Mouse (Mus musculus) kidney, postnatal 36 days (tissue): Measurements from ENCODE around the gene Fndc9.
A peak's percentile ranks its signal among the peaks of the same experiment; 100 is the strongest.

Source experiments
- DNase-seq, 2 experiments: peaks; one replicate each; pipeline ENCODE4 v3.0.0; 2021 to 2022; ENCODE audit warnings: mixed read lengths in 2 of 2

The Fndc9 gene

DNA sequence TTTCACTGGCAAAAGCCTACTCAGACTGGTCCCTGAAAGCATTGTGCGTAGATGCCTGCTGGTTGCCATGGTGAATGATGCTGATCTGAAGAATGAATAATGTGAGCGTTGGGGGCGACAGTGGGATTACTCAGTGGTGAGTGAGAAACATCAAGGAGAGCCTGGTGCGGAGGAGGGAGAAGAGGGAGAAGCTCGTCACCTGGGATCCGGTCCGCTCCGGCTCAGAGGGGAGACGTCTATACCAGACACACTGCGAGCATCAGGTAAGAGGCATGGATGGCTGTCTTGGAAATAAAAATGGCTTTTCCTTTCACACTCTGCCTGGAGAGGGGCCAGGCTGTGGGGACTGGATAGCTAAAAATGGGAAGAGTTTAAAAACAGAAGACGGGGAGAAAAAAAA, at the start of gene Fndc9:
TSS of gene Fndc9 (plus strand) at position 198 of the 400 bp plus-strand sequence.
- no peak for DNase-seq

DNA sequence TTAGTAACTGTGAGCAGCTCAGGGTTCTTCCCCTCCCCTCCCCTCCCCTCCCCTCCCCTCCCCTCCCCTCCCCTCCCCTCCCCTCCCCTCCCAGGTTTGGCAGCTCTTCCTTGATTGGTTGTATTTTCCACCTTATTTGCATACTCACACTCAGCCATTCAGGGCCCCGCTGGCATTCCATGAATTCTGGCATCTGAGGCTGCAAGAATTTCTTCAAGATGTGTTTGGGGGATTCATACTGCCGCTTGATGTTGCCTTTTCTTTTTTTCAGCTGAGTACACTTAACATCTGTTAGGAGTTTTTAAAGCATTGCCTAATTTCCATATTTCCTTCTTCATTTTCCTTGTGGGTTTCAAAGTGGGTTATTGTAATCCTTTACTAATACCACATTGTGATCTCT, 47.0 kb upstream of the Fndc9 start:
- DNase-seq: no peak

DNA sequence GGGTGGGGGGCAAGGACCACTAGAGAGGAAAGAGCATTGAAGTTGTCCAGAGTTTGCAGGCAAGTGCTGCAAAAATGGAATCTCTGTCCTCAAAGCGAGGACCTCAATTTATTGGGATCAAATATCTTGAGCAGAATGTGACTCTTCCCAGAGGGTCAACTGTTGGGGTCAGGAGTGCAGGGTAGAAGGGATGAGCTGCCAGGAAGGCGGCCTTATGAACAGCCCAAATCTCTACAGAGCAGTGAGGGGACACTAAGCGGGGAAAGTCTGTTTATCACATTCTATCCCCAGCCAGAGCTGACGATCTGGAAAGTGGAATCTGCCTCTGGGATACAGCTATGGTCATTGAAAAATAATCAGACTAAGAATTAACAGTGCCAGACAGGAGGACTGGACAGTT, 41.2 kb upstream of the Fndc9 start:
- DNase-seq: peak; percentile 60 to 62

DNA sequence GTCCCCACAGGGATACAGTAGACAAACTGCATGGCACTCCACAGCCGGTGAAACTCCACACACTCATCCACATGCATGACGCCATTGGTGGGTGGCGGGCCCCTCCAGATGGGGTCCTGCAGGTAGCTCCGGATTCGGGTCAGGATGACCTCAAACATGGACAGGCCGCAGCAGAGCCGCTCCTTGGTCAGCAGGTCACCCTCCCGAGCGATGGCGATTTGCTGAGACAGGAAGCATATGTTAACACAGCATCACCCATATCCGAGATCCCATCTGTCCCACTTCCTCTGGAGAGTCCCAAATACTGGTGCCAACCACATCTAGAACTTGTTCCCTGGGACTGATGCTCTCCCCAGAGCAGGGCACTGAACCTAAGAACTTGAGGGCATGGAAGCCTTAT, 34.7 kb upstream of the Fndc9 start:
- no peak for DNase-seq

DNA sequence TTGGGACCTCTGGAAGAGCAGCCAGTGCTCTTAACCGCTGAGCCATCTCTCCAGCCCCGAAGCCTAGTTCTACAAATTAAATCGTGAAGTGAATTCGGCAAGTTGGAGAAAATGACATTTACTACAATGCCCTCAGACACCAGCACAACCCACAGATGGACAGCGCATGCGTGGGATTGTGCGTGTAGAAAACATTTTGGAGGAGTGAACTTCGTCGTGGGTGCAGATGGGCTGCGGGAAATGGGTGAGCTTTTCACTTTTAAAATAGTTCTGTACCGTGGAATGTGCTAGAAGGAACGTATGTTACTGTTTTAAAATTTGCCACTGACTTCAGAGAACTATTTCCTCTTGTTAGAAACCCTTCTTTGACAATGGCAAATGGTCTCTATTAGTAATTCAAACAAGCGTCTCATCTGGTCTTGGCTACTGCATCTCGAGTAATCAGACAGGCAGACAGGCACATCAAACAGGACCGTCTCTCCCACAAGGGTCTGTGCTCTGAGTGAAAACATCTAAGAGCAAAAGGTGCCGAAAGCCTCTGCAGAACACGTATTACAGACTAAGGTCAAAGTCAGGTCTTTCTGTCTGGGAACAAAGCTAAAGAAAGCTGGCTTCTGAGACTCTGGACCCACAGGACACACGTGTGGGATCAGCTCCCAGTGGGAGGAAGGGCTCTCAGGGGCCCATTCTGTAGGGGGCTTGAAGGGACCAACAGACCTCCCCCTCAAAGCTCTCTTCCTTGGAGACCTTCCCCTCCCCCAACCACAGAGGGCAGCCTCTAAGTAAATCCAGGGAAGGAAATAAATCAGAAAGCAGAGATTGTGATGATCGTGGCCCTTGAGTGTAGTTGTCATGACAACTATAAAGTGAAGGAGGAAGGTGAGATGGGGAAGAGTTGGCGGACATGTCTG, 33.4 kb upstream of the Fndc9 start:
- no peak for DNase-seq

DNA sequence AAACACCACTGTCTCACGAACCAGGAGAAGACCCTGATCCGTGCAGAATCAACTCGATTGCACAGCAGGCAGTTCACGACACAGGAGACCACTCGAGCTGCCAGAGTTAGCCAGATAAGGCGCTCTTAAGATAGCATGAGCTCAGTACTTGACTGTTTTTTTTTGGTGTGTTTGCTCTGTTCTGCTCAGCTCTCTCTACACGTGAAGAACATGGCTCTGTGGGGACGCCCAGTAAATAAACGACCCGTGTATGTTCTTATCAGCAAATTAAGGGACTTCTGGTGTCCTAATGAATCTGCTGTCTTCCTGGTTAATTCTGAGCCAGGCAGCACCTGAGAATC, 32.8 kb upstream of the Fndc9 start:
- DNase-seq: no peak

DNA sequence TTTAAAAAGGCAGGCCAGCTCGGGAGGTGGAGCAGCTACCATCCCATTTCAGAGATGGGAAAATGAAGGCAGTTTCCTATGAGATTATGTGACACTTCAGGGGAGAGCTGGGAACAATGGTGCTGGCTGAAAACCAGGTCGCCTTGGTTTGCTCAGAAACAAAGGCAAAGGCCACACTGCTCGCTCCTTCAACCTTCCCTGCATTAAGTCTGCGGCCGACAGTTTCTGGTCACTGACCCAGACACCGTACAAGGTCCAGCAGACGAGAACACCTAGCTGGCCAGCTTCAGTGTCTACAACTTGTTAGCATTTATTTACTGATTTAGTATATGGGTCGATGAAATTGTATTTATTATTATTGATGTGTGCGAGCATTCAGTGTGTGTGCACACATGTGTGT, 30.5 kb upstream of the Fndc9 start:
- peak; percentile 54 to 56 for DNase-seq

DNA sequence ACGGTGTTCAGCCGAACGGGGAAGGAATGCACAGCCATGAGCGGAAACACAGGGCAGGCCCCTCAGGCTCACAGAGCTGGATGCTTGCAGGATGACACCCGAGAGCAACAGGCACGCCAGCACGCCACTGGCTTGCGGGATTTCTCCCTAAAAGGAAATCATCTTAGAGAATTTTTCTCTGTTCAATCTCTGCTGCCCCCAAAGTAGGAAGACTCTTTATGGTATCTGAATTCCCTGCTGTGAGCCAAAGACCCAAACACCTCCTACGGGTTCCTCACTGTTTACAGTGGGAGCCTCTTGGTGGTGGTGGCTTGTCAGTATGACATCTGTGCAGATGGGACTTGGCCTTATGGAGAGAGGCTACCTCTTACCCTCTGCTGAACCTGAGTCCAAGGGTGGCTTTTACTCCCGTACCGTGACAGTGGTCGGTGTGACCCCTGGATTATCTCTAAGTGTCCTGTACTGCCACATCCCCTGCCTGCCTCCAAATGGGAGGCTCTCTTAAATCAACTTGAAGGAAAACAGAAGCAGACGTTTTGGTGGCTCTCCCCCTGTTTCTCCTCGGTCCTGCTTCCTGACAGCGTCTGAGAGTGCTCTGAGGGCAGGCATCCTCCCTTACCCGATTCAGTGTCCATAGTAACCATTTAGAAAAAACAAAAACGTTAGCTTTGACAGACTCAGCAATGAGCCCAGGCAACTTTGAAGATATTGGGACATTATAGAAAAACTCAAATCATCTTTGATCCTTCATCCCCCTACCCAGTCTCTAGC, 29.5 kb upstream of the Fndc9 start:
- no peak for DNase-seq

DNA sequence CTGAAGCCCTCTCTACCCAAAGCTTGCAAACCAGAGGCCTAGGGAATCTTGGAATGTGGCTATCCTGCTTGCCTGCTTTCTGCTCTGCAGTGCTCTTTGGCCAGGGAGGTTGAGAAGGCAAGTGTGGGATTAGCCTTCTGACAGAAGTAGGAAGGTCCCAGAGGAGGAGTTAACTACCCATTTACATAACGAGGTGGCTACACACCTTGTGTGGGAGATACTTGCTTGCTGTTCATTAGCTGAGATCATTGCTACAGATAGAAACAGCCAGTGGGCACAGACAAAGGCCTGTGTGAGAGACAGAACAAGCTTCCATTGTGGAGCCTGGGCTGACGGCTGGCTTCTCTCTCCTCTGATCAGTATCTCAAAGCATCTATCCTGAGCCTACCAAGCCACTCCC, 25.4 kb upstream of the Fndc9 start:
- DNase-seq: peak; percentile 33 to 43

DNA sequence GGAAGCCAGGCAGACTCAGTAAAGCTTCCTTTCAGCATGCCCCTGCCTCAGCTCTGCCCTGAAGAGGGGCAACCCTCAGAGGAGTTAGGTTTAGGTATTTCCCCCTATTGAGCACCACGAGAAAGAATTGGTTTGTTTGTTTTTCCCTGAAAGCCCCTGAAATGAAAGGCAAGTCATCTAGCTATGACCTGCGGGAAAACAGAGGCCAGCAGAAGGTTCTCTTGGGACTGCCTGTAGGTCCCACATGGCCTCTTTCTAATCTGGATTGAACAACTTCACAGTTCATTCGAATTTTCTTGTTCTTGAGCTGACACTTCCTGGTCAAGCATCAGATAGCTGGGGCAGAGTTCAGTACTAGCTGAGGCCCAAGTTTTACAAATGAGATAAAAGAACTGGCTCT, 23.5 kb upstream of the Fndc9 start:
- no peak for DNase-seq

DNA sequence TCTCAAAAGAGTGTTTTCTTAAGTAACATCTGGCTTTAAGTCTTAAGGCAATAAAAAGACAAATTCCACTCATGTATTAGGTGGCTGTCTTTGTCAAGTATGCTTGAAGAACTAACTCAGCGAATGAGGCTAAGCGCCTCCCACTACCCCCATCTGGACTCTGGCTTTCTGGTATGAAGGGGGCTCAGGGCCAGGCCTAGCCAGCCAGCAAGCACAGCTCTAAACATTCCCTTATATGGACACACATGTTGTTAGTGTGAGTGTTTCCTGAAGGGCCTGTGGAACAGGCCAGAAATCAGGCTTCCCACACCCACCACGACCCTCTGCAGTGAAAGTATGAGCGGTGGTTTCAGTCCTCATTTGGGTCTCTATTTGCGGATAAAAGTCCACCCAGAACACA, 21.5 kb upstream of the Fndc9 start:
- no peak for DNase-seq

DNA sequence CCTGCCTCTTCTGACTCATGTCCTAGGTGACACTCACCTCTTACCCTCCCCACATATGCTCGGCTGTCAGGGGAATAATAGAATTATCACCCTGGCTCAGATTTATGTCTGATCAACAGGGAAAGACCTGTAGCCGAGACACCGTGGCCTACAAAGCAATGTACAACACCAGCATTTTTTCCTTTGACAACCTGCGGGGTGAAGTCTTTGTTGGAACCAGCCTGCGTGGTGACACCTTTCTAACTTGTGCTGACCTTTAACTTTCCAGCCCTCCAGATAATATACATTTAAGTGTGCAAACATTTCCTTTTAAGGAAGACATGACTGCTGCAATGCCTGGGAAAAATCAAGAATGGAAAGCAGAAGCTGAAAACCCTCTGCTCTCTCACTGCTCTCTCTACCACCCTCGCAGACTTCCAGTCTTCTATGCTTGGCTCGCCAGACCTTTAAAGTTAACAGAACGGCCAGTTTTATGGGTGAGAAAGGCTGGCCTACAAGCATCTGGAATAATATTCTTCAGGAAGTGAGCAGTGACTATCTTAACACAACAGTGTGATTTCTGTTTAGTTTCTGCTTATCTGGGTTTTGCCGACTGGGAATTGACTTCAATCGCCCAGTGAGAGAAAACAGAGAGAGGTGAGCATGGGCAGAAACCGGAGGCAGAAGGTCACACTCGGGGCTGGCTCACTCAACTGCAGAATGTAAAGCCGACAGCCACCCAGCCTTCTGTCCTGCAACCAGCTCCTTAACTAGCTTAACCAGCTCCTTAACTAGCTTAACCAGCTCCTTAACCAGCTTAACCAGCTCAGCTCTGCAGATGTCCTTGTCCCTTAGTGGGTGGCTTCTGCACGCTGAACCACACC, 20.7 kb upstream of the Fndc9 start:
- DNase-seq: no peak

DNA sequence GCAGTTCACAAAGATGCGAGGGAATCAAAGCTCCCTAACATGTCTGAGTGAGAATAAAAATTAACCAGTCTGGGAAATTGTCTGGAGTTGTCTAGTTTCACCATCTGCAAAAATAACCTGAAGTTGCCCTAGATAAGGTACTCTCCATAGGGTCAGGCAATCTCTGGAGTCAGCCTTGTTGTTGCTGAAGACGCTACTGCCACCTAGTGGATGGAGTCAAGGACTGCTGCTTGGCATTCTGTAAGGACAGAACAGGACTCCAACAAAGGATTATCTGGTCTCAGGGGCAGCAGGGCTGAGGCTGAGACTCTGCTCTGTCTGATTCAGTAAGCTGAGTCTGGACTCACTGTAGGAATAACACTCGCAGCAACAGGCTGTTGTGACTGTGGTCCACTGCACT, 20.0 kb upstream of the Fndc9 start:
- peak; percentile 50 to 66 for DNase-seq

DNA sequence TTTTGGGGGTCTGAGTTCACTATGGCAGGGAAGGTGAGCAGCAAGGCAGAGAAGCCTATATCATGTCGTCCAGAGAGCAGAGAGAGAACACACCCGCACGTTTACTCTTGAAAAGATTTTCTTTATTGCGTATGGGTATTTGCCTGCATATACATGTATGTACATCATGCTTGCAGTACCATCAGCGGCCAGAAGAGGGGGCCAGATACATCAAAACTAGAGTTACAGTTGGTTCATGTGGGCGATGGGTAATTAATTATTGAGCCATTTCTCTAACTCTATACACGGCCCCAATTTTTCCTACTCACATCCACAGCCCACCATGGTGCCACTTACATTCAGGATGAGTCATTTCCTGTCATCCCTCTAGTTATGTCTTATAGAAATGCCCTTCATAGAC, 18.7 kb upstream of the Fndc9 start:
- peak; percentile 39 to 64 for DNase-seq

DNA sequence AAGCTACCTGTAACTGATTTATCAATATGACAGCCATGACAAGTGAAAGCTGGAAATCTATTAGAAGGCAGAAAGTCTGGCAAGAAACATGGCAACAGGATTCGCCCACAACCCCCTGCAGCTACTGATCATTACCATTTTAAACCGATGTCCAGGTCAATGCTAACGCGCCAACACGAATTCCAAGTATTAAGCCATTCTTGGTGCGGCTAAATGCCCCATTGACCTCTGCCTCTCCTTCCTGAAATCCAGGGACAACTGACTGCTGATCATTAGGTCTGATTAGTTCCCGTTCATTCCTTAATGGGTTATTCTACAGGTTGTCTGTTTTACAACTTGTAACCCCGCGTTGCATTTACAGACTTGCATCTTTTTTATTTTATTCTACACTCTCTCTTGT, 17.6 kb upstream of the Fndc9 start:
- no peak for DNase-seq

DNA sequence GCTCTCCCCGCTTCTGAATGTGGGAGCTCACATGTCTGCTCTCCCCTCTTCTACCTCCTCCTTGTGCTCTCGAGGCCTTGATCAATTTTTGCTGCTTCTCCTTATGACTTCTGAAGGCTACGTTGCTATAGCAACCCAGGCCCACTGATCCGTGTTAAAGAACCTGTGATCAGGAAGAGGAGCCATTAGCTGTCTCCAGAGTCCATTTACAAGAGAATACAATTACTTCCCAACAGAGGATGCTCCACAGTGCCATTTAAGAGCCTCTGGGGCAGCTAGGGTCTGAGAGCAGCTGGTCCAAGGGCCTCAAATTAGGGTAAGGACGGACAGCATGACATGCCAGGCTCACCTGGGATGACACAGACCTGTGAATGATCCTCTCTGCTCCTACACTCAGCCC, 16.7 kb upstream of the Fndc9 start:
- DNase-seq: no peak

DNA sequence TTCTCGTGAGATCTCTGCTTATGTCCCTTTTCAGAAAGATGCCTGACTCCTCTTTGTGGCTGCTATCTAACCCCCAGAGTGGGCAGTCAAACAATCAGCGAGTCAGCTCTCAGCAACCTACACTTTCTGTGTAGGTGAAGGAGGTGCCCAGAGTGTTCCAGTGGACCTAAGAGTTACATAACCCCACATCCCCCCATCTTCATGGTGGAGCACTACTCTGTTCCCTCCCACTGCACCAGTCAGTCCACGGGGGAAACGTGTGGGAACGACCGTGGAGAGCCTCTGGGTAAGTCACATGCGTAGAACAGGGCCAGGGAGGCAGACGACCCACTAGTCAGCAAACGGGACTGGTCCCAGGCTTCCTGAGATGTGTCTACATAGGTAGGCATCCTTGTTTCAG, 16.0 kb upstream of the Fndc9 start:
- no peak for DNase-seq

DNA sequence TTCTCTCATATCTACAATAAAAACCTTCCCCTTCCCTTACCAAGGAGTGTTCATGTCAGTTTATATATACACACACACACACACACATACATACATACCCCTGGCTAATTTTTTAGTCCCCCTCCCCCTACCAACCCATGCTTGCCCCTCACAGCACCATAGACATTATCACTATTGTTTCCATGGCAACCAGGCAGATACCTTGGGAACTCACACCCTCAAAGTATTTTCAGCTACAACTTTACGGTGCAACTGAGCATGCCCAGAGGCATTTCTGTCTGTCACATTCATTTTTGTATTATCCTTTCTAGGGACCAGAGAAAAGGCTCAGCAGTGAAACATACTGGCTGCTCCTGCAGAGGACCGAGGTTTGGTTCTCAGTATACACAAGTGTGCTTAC, 15.1 kb upstream of the Fndc9 start:
- no peak for DNase-seq

DNA sequence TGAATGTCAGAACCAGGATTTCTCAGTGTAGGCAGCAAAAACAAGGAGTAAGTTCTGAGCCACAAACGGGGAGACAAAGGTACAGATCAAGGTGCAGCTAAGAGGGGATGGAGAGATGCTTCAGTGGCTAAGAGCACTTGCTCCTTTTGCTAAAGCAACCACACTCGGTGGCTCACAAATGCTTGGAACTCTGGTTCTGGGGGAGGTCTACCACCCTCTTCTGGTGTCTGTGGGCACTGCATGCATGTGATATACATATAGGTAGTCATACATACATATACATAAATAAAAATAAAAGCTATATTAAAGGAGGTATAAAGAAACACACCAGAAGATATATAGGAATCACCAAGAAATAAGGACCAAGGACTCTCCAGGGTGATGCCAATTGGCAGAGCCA, 11.8 kb upstream of the Fndc9 start:
- no peak for DNase-seq

DNA sequence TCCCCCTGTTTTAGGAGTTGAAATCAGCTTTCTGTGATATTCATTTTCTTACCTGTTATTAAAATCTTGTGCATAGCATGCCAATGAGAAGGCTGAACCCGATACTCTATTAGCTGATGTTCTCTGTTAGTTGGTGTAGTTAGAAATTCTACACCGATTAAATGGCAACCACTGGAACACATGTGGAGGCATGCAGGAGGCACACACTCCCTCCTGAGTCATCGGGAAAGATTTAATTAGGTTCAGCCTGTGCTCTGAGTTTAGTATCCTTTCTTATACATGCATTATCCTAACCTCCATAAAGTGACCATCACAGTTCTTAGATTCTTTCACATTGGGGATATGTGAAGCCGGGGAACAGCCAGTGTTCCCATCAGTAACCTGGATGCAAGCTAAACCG, 10.0 kb upstream of the Fndc9 start:
- no peak for DNase-seq

DNA sequence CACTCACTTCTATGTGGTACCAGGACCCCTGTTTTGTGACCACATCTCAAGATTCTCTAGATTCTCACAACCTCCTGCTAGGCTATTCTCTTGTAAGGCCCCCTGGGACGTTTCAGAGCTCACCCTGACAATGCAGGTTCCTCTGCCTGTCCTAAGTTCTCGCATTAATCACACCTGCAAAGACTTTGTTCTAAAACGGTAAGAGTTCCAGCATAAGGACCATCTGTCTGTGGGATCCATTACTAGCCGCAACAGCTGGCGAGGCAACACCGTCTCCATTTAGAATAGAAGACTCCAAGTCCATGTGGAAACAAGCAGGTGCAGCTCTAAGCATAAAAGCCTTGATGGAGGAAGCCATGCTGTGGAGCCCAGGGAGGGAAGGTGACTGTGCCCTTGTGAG, 5.1 kb upstream of the Fndc9 start:
- DNase-seq: no peak

DNA sequence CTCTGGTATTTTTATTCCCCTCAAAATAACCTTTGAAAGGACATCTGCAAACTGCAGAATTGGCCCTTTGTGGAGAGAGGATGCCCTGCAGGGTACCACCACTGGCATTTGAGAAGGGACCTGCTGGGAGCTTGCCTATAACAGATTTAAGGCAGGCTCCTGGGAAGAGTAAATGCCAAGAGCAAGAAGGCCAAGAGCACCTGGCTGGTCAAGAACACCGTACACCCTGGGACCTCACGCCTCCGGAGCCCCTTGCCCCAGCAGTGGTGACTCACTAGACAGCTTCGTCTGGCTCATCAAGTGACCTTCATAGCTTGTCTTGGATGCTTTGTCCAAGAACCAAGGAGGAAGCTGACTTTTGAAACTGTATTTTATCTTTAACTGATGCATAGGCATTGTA, 2.5 kb upstream of the Fndc9 start:
- DNase-seq: no peak

DNA sequence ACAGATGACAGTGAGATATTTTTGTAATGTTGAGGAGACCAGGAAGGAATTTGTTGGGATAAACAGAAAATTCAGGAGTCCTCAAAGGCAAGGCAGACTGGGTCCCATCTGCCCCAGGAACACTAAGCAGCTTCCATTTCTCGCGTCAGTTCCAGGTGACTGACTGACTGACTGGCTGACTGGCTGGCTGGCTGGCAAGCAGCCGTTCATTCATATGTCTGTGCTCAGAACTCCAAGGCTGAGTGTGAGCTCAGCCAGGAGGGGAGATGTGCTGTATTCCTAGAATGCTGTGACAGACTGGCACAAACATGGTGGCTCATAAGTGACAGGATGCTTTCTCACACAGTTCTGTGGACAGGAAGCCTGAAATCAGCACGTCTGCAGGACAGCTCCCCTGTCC, 1.4 kb upstream of the Fndc9 start:
- no peak for DNase-seq
